Mouse (Mus musculus) cerebellum, adult 8-10 months (tissue): ENCODE data around the gene Numa1.
A peak's percentile ranks its signal among the peaks of the same experiment; 100 is the strongest.
"Not testable (repeated sequence)": the region's sequence is repeated elsewhere in the genome, so short reads cannot be mapped to it uniquely, and the experiment has no call there.

Source experiments
- DNase-seq: peaks from one replicate; pipeline ENCODE4 v3.0.0; 2022

Numa1 gene

GRCm38 (mm10) chr7:101933751-101934240 lies at the start of gene Numa1, which contains the start of gene Lrrc51:
TSS of gene Numa1 (plus strand) at chr7:101934111.
TSS of gene Lrrc51 (minus strand) at chr7:101933895.
- peak; percentile 94 for DNase-seq

GRCm38 (mm10) chr7:101884160-101884559 lies 49.8 kb upstream of the Numa1 start:
- DNase-seq: no peak

GRCm38 (mm10) chr7:101886274-101886673 lies 47.6 kb upstream of the Numa1 start:
- DNase-seq: no peak

GRCm38 (mm10) chr7:101888460-101888859 lies 45.5 kb upstream of the Numa1 start:
- DNase-seq: no peak

GRCm38 (mm10) chr7:101895695-101896094 lies 38.2 kb upstream of the Numa1 start:
- DNase-seq: no peak

GRCm38 (mm10) chr7:101896104-101897066 lies 37.5 kb upstream of the Numa1 start:
- DNase-seq: peak; percentile 95

GRCm38 (mm10) chr7:101900331-101901097 lies 33.4 kb upstream of the Numa1 start:
- DNase-seq: no peak

- DNase-seq: no peak
Measured at GRCm38 (mm10) chr7:101901969-101902368, 31.9 kb upstream of the Numa1 start.

- no peak for DNase-seq
Measured at GRCm38 (mm10) chr7:101902846-101903245, 31.1 kb upstream of the Numa1 start.

- peak; percentile 99 for DNase-seq
Measured at GRCm38 (mm10) chr7:101905561-101906286, 28.2 kb upstream of the Numa1 start, which contains the start of gene Lamtor1. TSS of gene Lamtor1 (plus strand) at chr7:101905904.

- DNase-seq: no peak
Measured at GRCm38 (mm10) chr7:101906287-101906681, 27.6 kb upstream of the Numa1 start, which contains the start of gene Tomt. TSS of gene Tomt (minus strand) at chr7:101906359.

- DNase-seq: no peak
Measured at GRCm38 (mm10) chr7:101906696-101907095, 27.2 kb upstream of the Numa1 start.

- no peak for DNase-seq
Measured at GRCm38 (mm10) chr7:101908367-101908766, 25.5 kb upstream of the Numa1 start.

GRCm38 (mm10) chr7:101910138-101910537 lies 23.8 kb upstream of the Numa1 start:
- no peak for DNase-seq

GRCm38 (mm10) chr7:101911982-101912381 lies 21.9 kb upstream of the Numa1 start:
- DNase-seq: no peak

GRCm38 (mm10) chr7:101918071-101918470 lies 15.8 kb upstream of the Numa1 start:
- DNase-seq: peak; percentile 63

GRCm38 (mm10) chr7:101925892-101926291 lies 8.0 kb upstream of the Numa1 start:
- not testable (repeated sequence) for DNase-seq

- DNase-seq: no peak
Measured at GRCm38 (mm10) chr7:101928093-101928492, 5.8 kb upstream of the Numa1 start.

GRCm38 (mm10) chr7:101932551-101932950 lies 1.4 kb upstream of the Numa1 start:
- no peak for DNase-seq

- no peak for DNase-seq
Measured at GRCm38 (mm10) chr7:101933300-101933699, 611 bp upstream of the Numa1 start.

GRCm38 (mm10) chr7:101935957-101936356 lies 2.0 kb downstream of the Numa1 start:
- no peak for DNase-seq

- DNase-seq: peak; percentile 34
Measured at GRCm38 (mm10) chr7:101936996-101937395, 3.1 kb downstream of the Numa1 start.

GRCm38 (mm10) chr7:101937569-101937968 lies 3.7 kb downstream of the Numa1 start:
- peak; percentile 90 for DNase-seq
